Mouse (Mus musculus): Measurements from ENCODE around the gene Mvb12a. TPM values are rescaled to one million over a fixed set of nuclear protein-coding genes. Genes with fewer than 3 reads are reported as not detected.
"Not testable (repeated sequence)": the region's sequence is repeated elsewhere in the genome, so short reads cannot be mapped to it uniquely, and the experiment has no call there.

Gene Mvb12a
- polyA plus RNA-seq, 1 experiment = 136 TPM

DNA sequence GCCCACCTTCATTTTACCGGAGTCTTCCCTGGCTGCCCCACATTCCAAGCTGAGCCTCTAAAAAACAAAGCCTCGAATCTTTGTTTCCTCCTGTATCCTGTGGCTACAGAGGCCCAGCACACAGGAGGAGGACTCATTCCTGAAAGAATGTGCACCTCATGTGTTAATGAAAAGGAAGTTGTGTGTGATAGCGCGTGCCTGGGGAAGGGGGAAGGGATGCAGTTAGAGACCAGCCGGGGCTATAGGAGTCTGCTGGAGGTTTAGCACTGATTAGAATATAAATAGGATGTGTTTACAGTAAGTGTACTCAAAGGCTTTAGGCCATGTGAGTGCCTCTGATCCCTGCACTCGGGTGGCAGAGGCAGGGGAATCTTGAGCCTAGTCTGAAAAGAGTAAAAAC is 16.4 kb upstream of the Mvb12a start:
- no peak for DNase-seq

DNA sequence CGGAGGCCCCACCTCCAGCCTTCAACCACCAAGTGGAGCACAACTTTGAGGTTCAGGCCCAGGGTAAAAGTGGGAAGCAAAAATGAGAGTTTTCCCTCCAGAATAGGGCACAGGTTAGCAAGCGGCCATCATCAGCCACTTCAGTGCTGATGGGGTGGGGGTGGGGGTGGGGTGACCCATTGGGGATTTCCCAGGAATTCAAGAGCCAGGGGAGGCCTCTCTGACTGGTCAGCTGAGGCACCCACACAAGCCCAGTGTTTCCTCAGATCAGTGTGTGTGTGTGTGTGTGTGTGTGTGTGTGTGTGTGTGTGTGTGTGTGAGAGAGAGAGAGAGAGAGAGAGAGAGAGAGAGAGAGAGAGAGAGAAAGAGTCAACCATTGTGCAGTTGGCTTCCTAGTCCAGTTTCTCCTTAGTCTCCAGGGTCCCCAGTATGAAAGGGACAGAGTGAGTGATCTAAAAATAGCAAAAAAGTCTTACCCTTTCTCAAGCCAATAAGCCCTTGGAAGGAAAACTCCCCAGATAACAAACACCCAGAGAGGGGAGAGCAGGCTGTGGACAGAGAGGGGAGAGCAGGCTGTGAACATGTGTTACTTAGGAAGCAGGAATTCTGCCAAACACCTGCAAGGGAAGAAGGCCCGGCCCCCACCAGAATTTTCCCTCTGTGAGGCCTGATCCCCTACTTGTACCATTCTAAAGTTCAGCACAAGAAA is 15.4 kb upstream of the Mvb12a start:
- 67% methylated on average over 3 of the region's 3 CpGs for WGBS
- peaks cover 3% of the 10 kb centered on the region; the same call in 1 of the 2 replicates for H3K4me1 ChIP-seq (ENCODE audit: control insufficient read depth, insufficient read depth, low read length)
- no peak overlapping the region for H3K4me3 ChIP-seq (ENCODE audit: insufficient read depth, low read depth, low read length)

More for the DNA sequence above, 16.4 kb upstream of the Mvb12a start:
- Histone ChIP-seq H3K4me1 (ENCODE audit: control insufficient read depth, insufficient read depth, low read length) (peaks cover 3% of the 10 kb centered on the region; the same call in 1 of the 2 replicates), H3K36me3 (ENCODE audit: control insufficient read depth, insufficient read depth, low read length) (no peaks in the 10 kb centered on the region), H3K27ac (ENCODE audit: insufficient read depth, low read depth, low read length) (no peak overlapping the region), H3K4me3 (ENCODE audit: insufficient read depth, low read depth, low read length) (no peak overlapping the region), H3K27me3 (replicated peaks; ENCODE audit: control insufficient read depth, insufficient read depth, low read length) (no peaks in the 10 kb centered on the region)
- 40% methylated on average over 6 of the region's 6 CpGs for WGBS
- TF ChIP-seq POLR2A (IDR thresholded peaks at IDR 0.05; ENCODE audit: low read depth, low read length) (no peak), CTCF (conservative IDR thresholded peaks at IDR 0.05; ENCODE audit: insufficient read depth, insufficient read length, low read depth, low read length) (no peak)

DNA sequence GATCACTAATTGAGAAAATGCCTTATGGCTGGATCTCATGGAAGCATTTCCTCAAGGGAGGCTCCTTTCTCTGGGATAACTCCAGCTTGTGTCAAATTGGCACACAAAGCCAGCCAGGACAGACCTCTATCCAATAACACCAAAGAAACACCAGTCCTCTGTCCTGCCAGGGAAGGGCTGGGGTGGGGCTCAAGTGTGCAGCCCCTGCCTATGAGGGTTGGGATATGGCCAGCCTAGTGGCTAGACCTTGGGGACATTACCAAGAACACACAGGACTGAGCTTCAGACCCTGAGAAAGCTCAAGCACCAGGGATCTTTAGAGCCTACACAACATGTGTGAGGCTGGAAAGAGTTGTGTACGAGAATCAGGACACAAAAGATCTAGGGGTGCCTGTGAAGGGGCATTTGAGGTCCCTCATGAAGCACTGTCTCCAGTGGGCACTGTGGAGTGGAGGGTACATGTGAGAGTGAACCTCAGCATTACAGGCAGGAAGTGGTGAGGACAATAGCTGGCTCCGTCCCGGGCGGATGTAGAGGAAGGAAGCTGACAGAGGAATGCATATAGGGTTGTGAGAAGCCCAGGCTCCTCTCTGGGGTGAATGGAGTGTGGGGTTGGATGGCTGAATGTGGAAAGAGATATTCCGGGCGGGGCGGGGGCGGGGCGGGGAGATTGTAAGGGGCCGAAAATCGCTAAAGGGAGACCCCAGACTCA is 14.2 kb upstream of the Mvb12a start:
- TF ChIP-seq POLR2A (IDR thresholded peaks at IDR 0.05; ENCODE audit: low read depth, low read length) (no peak), CTCF (conservative IDR thresholded peaks at IDR 0.05; ENCODE audit: insufficient read depth, insufficient read length, low read depth, low read length) (no peak)
- Histone ChIP-seq H3K27ac (ENCODE audit: insufficient read depth, low read depth, low read length) (peak overlapping the region; percentile 90), H3K4me3 (ENCODE audit: insufficient read depth, low read depth, low read length) (no peak overlapping the region), H3K36me3 (ENCODE audit: control insufficient read depth, insufficient read depth, low read length) (no peaks in the 10 kb centered on the region), H3K27me3 (replicated peaks; ENCODE audit: control insufficient read depth, insufficient read depth, low read length) (no peaks in the 10 kb centered on the region), H3K4me1 (ENCODE audit: control insufficient read depth, insufficient read depth, low read length) (peaks cover 3% of the 10 kb centered on the region; the same call in 1 of the 2 replicates)
- peak; percentile 70 for DNase-seq
- WGBS = 65% methylated on average over 11 of the region's 11 CpGs

More for the DNA sequence above, 15.4 kb upstream of the Mvb12a start:
- H3K36me3 ChIP-seq (ENCODE audit: control insufficient read depth, insufficient read depth, low read length) = no peaks in the 10 kb centered on the region
- TF ChIP-seq CTCF (conservative IDR thresholded peaks at IDR 0.05; ENCODE audit: insufficient read depth, insufficient read length, low read depth, low read length) (no peak), POLR2A (IDR thresholded peaks at IDR 0.05; ENCODE audit: low read depth, low read length) (no peak)
- no peak for DNase-seq
- H3K27ac ChIP-seq (ENCODE audit: insufficient read depth, low read depth, low read length) = 0 out of 2 replicates have a peak overlapping the region, but pooled peaks have one; percentile 42
- H3K27me3 ChIP-seq (replicated peaks; ENCODE audit: control insufficient read depth, insufficient read depth, low read length) = no peaks in the 10 kb centered on the region

DNA sequence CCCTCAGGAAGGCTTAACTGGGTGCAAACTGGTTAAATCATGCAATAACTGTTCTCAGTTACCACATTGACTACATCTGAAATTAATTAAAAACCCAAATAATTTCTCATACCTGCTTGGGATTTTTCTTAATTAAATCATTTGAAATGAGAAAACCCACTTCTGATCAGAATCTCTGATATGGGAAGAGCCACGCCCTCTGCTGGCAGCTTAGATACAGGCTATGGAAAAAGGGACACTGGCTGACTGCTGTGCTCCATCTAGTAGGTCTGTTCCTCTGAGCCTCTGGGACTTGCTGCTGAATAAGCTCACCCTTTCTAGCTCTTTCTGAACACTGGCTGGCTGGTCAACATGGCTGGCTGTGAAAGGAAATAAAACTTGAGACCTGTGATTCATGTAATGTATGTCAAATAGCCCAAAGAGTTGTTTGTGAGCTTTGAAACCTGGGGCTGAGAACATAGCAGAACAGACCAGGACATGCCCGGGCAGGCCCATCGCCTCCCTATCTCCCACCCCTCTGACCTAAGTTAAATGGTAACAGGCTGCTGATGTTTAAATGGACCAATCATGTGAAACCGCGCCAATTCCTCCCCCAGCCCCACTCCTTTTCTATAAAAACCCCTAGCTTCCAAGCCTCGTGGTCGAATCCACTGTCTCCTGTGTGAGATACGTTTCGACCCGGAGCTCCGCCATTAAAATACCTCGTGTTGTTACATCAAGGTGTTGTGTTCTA is 11.8 kb upstream of the Mvb12a start:
- peak; percentile 50 for DNase-seq
- TF ChIP-seq CTCF (conservative IDR thresholded peaks at IDR 0.05; ENCODE audit: insufficient read depth, insufficient read length, low read depth, low read length) = peak; percentile 45
- not testable (repeated sequence) for H3K27ac ChIP-seq (ENCODE audit: insufficient read depth, low read depth, low read length); H3K36me3 ChIP-seq (ENCODE audit: control insufficient read depth, insufficient read depth, low read length); H3K27me3 ChIP-seq (replicated peaks; ENCODE audit: control insufficient read depth, insufficient read depth, low read length); H3K4me1 ChIP-seq (ENCODE audit: control insufficient read depth, insufficient read depth, low read length); H3K4me3 ChIP-seq (ENCODE audit: insufficient read depth, low read depth, low read length)
- 72% methylated on average over 7 of the region's 12 CpGs for WGBS

DNA sequence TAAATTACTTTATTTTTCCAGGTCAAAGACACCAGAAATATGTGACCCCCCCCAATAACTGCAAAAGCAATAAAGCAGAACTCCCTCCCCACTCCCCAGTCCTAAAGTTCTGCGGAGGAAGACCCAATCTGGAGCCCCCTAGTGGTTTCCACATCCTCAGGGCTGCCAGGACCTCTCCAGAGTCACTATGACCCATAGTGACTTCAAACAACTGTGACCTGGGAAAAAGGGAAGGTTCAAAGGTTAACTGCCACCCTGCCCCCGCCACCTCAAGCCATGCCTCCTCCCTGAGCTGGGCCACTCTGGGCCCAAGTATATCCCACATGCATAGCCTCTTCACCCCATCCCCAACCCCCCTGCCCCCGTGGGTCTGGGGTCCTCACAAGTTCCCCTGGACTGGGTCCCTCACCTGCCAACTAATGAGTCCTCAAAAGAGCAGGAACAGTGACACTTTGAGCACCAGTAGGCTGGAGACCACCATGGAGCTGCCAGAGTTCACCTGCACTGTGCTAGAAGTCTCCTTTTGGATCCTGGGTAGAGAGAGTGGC is 8.4 kb upstream of the Mvb12a start:
- H3K27ac ChIP-seq (ENCODE audit: insufficient read depth, low read depth, low read length) = no peak overlapping the region
- 51% methylated on average over 3 of the region's 3 CpGs for WGBS
- TF ChIP-seq CTCF (conservative IDR thresholded peaks at IDR 0.05; ENCODE audit: insufficient read depth, insufficient read length, low read depth, low read length) (peak; percentile 28; the same call in 1 of the 2 replicates), POLR2A (IDR thresholded peaks at IDR 0.05; ENCODE audit: low read depth, low read length) (no peak)
- no peak for DNase-seq
- no peak overlapping the region for H3K4me3 ChIP-seq (ENCODE audit: insufficient read depth, low read depth, low read length)
- no peaks in the 10 kb centered on the region for H3K27me3 ChIP-seq (replicated peaks; ENCODE audit: control insufficient read depth, insufficient read depth, low read length)
- no peaks in the 10 kb centered on the region for H3K36me3 ChIP-seq (ENCODE audit: control insufficient read depth, insufficient read depth, low read length)
- H3K4me1 ChIP-seq (ENCODE audit: control insufficient read depth, insufficient read depth, low read length) = 0 out of 2 replicates have a peak, but pooled peaks cover 4% of the 10 kb centered on the region

DNA sequence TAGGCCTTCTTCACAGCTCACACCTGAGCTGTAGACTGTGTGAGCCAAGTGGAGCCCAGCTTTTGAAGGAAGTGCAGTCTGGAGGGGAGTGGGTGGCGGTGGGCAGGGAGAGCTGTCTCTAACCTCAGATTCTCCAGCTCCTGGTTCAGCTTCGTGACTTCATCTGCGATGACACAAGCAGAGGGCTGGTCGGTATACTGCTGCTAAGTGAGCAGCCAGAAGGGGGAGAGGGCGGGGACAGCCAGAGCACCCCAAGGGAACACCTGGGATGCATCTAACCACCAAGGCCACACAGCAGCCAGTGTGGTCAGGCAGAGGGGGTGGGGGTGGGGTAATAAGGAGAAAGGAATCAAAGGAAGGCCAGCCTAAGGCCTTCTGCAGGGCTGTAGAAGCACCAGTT is 7.1 kb upstream of the Mvb12a start:
- no peaks in the 10 kb centered on the region for H3K27me3 ChIP-seq (replicated peaks; ENCODE audit: control insufficient read depth, insufficient read depth, low read length)
- H3K27ac ChIP-seq (ENCODE audit: insufficient read depth, low read depth, low read length) = no peak overlapping the region
- no peak for TF ChIP-seq POLR2A (IDR thresholded peaks at IDR 0.05; ENCODE audit: low read depth, low read length)
- TF ChIP-seq CTCF (conservative IDR thresholded peaks at IDR 0.05; ENCODE audit: insufficient read depth, insufficient read length, low read depth, low read length) = no peak
- no peaks in the 10 kb centered on the region for H3K36me3 ChIP-seq (ENCODE audit: control insufficient read depth, insufficient read depth, low read length)
- WGBS = 87% methylated on average over 5 of the region's 5 CpGs
- peak overlapping the region; percentile 40; the same call in 1 of the 2 replicates for H3K4me3 ChIP-seq (ENCODE audit: insufficient read depth, low read depth, low read length)
- 0 out of 2 replicates have a peak, but pooled peaks cover 4% of the 10 kb centered on the region for H3K4me1 ChIP-seq (ENCODE audit: control insufficient read depth, insufficient read depth, low read length)
- DNase-seq = no peak
